Mouse (Mus musculus): ENCODE data around the gene Nhs.

DNA sequence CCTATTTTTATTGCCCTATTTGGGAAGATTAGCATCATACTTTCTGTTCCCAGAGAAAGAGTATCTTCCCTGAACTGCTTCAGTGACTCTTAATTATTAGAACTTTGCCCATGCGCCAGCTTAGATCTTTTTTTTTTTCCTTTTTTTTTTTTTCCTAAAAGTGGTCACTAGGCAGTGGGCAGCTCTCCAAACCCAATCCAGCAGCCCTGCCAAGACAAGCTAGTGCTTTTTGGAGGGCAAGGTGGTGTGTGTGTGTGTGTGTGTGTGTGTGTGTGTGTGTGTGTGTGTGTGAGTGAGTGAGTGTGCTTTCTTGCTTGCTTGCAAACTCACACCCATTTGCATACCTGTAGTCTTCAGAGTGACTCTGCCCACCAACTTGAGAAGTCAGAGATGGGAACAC lies 169.4 kb downstream of the Nhs start:
- TF ChIP-seq POLR2A (IDR thresholded peaks at IDR 0.05; ENCODE audit: extremely low read depth, insufficient read depth, low read length), result no peak
- TF ChIP-seq CTCF (IDR thresholded peaks at IDR 0.05; ENCODE audit: extremely low read depth, insufficient read depth, low read length), result no peak

Data from cortical plate, adult 2 months (tissue).